Mouse (Mus musculus): ENCODE results near the gene Apobec2.

The Apobec2 gene

DNA sequence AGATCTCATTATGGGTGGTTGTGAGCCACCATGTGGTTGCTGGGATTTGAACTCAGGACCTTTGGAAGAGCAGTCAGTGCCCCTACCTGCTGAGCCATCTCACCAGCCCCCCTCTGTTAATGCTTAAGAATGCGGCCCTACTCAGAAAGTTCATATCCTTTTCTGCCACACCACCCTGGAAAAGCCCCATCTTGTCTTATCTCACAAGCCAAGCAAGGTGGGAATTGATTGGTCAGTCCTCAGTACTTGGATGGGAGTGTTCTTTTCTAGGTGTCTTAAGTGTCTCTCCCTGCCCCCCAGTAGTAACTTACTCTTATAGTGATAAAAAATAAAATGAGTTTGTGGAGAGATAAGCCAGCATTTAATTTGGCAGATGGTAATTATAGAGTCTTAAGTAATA is 28.0 kb downstream of the Apobec2 start:
- TF ChIP-seq GATA4 (IDR thresholded peaks at IDR 0.05; ENCODE audit: insufficient replicate concordance, low read length): no peak

DNA sequence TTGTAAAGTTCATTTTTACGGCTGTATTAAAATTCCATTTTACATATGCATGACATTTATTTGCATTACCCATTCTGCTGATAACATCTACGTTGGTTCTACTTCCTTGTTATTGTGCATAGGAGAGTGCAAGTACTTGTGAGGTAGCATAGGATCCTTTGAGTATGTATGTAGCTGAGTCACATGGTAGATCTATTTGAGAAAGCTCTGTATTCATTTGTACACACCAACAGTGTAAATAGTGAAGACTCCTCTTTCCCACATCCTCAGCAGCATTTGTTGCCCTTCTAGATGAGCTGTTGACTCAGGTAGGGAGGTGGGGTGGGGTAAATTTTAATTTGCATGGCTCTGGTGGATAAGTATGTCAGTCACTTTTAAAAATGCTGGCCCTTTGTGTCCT is 28.9 kb downstream of the Apobec2 start:
- no peak for TF ChIP-seq GATA4 (IDR thresholded peaks at IDR 0.05; ENCODE audit: insufficient replicate concordance, low read length)

DNA sequence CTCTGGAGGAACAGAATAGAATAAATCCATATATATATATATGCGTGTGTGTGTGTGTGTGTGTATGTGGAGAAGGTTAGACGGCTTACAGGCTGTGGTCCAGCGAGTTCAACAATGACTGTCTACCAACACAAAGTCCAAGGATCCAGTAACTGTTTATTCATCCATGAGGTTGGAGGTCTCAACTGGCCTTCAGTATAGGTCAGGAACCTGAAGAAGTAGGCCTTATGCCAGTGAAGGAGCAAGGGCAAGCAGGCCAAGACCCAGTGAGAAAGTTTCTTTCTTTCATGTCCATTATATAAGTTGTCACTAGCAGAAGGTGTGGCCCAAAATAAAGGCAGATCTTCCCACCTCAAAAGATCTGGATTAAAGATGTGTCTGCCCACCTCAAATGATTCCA is 30.0 kb downstream of the Apobec2 start:
- TF ChIP-seq GATA4 (IDR thresholded peaks at IDR 0.05; ENCODE audit: insufficient replicate concordance, low read length): no peak

DNA sequence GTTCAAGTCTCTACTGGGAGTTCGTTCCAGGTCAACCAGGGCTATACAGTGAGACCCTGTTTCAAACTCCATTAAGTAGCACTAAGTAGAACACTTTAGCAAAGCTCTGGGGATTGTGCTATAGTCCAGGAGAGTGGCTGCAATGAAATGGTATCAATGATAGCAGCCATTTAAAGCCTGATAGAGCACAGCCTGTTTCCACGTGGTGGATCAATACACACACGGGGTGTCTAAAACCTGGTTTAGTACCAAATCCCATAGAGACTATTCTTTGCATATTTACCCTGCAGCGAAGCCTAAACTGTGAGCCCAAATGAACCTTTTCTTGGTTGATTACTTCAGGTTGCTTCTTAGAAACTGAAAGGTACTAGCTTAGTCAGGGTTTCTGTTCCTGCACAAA is 31.0 kb downstream of the Apobec2 start:
- no peak for TF ChIP-seq GATA4 (IDR thresholded peaks at IDR 0.05; ENCODE audit: insufficient replicate concordance, low read length)

DNA sequence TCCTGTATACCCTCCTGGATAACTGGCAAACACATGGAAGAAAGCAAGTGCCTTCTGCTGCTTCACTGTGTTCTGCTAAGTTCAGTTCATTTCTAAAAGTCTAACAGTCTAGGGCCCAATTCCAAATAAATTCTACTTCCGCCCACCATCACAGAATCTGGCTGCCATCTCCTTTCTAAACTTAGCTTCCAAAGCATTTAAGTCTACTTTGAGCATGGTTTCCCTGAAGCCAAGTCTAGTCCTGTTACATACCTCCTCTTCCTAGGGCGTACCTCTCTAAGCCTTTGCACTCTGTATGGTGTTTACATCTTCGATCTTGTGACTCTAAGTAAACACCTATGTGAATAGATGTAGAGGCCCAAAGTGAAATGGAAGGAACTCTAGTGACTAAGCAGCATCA is 40.1 kb downstream of the Apobec2 start:
- no peak for TF ChIP-seq GATA4 (IDR thresholded peaks at IDR 0.05; ENCODE audit: insufficient replicate concordance, low read length)

DNA sequence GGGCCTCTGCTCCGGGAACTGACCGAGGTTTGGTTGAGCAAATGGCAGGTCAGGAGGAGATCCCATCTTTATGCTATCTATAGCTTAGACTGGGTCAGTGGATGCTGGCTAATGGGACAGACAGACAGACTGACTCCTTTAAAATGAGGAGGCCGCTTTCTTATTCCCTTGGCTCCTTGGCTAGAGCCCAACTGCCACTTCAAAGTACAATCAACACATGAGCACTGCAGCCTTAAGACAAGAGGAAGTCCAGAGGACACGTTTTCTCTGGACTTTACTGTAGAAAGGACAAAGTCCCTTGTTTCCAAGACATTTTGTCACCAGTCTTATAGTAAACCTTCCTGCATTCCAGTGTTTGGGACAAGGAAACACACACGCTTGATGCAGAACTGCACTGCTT is 41.3 kb downstream of the Apobec2 start:
- TF ChIP-seq GATA4 (IDR thresholded peaks at IDR 0.05; ENCODE audit: insufficient replicate concordance, low read length): no peak

DNA sequence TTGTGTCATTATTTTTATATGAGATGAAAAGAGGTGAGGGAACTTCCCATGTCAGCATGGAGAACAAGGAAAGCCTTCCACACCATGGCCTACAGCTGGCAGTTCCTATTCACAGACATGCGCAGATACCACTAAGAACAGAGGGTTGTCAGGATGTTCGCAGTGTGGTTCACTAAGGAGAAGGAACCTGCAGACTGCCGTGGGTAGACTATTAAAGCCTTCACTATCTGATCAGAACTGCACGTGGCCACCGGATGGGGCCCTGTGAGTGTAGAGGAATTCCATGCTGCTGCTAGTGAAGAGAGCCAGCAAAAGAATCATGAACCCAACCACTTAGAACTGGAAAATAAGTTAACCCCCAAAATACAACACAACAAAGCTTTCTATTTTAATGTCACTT is 43.3 kb downstream of the Apobec2 start:
- TF ChIP-seq GATA4 (IDR thresholded peaks at IDR 0.05; ENCODE audit: insufficient replicate concordance, low read length): no peak

DNA sequence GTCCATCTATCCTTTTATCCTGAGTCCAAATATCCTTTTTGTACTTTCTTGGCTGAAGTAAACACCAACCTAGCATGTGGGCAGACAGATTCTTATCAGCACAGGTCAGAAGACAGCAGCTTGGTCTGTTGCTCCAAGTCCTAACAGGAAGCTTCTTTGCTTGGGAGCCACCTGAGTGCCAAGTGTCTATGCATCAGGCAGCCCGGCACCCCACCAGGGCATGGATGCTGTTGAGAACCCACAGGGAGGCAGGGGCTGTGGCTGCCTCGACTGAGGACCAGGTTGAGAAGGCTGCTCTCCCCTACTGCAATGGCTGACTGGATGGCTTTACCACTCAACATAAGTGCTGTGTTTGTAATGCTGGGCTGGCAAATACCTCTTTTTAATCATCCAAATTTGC is 44.1 kb downstream of the Apobec2 start:
- no peak for TF ChIP-seq GATA4 (IDR thresholded peaks at IDR 0.05; ENCODE audit: insufficient replicate concordance, low read length)

DNA sequence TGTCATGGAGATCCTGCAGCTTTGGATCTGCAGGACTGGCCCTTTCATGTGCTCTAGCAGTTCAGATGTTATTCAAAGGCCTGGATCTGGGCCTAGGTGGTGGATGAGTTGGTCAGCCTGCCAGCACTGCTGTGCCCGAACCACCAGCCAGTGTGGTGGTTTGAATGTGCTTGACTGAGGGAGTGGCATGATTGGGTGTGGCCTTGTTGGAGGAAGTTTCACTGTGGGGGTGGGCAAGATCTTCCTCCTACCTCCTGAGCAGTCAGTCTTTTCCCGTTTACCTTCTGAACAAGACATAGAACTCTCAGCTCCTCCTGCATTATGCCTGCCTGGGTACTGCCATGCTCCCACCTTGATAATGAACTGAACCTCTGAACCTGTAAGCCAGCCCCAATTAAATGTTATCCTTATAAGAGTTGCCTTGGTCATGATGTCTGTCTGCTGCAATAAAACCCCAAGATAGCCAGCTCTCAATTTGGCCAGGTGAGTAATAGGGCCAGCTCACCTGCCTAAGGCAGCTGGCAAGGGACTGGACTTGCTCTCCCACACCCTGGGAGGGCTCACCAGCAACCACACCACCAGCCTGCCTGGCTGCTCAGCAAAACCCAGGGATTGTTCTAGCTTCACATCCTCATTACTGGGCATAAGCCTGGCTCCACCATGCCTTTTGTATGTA is 46.8 kb downstream of the Apobec2 start:
- no peak for TF ChIP-seq GATA4 (IDR thresholded peaks at IDR 0.05; ENCODE audit: insufficient replicate concordance, low read length)

DNA sequence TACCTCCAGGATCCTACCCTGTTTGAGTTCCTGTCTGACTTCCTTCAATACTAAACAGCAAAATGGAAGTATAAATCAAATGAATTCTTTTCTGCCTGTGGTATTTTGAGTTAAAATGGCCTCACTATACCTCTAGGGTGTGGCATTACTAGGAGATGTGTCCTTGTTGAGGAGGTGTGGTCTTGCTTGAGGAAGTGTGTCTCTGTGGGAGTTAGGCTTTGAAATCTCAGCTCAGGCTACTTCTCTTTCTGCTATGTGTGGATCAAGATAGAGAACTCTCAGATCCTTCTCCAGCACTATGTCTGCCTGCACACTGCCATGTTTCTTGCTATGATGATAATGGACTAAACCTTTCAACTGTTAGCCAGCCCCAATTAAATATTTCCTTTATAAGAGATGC is 53.7 kb downstream of the Apobec2 start:
- no peak for TF ChIP-seq GATA4 (IDR thresholded peaks at IDR 0.05; ENCODE audit: insufficient replicate concordance, low read length)

DNA sequence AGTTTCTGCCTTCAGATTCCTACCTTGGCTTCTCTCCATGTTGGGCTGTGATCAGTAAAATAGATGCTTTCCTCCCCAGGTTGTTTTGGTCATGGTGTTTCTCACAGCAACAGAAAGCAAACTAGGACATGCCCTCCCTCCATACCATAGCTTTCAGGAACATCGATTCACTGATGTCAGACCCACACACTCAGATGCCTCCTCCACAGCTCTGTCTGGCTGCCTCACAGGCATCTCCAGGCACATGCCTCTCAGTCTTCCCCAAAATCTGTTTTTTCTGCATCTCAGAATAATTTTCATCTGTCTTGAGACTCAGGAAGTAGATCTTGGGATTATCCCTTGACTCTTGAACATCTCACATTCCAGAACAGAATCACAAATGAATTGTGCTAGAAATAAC is 56.6 kb downstream of the Apobec2 start:
- TF ChIP-seq GATA4 (IDR thresholded peaks at IDR 0.05; ENCODE audit: insufficient replicate concordance, low read length): no peak

DNA sequence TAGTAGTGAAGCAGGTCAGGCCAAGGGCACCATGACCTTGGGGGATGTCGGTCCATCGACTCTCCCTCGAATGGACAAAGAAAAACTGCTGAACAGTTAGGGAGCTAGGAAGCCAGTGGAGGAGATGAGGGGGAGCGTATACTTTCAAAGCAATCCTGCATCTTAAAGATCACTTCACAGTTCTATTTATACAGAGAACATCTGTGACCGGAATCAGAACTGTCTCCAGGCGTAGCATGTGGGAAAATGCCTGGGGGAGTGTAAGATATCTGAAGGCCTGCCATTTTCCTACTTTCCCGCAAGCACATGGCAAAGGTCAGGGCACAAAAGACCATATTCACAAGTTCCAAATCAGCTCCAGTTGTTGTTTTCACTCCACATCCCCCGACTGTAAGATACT is 59.7 kb downstream of the Apobec2 start:
- TF ChIP-seq GATA4 (IDR thresholded peaks at IDR 0.05; ENCODE audit: insufficient replicate concordance, low read length): no peak

DNA sequence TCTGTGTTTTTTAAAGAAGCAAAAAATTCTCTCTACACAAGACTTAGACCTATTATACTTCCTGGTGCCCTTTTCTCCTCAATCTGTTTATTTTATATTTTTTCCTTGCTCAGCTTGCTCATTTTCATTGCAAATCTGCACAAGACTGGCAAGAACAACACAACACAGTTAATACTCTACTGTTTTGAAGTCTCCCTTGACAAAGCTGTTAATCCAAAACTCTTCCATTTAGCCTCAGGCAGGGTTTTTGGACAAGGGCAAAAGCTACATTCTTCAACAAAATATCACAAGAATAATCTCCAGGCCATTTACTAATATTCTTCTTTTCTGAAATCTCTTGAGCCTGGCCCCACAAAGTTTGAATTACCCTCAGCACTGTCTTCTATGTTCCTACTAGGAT is 61.1 kb downstream of the Apobec2 start:
- no peak for TF ChIP-seq GATA4 (IDR thresholded peaks at IDR 0.05; ENCODE audit: insufficient replicate concordance, low read length)
